Mouse (Mus musculus) CH12.LX (cell line): ENCODE measurements at regions not wholly inside any gene's neighbourhood (a gene's known extent, or its start where the extent isn't known, plus 50 kb on each side); places are given as distances from the start of the nearest gene placed in this dataset.

Source experiments
- CHD2 ChIP-seq: IDR thresholded peaks from 2 replicates; pipeline ENCODE4 v1.6.1; 2011; ENCODE audit warnings: low read length, improper control_type of control experiment
- CTCF ChIP-seq, 2 experiments: IDR thresholded peaks in 1 of 2; conservative IDR thresholded peaks in 1 of 2; 2 replicates each; pipeline ENCODE4 v1.5.1; 2011 to 2012; ENCODE audit warnings: low read depth in 2 of 2, low read length in 2 of 2, improper control_type of control experiment in 1 of 2, inconsistent platforms in 1 of 2, mild to moderate bottlenecking in 1 of 2, moderate library complexity in 1 of 2
- EP300 ChIP-seq: IDR thresholded peaks from 2 replicates; pipeline ENCODE4 v1.6.1; 2011; ENCODE audit warnings: low read length, improper control_type of control experiment
- ETS1 ChIP-seq: conservative IDR thresholded peaks from 2 replicates; pipeline ENCODE4 v1.6.1; 2012; ENCODE audit warnings: low read depth, mild to moderate bottlenecking, inconsistent platforms, low read length, improper control_type of control experiment, moderate library complexity
- HCFC1 ChIP-seq: IDR thresholded peaks from 2 replicates; pipeline ENCODE4 v1.6.1; 2012; ENCODE audit warnings: low read depth, mild to moderate bottlenecking, inconsistent platforms, low read length, improper control_type of control experiment
- MAZ ChIP-seq: IDR thresholded peaks from 2 replicates; pipeline ENCODE4 v1.6.1; 2012; ENCODE audit warnings: low read depth, mild to moderate bottlenecking, inconsistent platforms, low read length, improper control_type of control experiment, moderate library complexity
- MYC ChIP-seq: IDR thresholded peaks from 2 replicates; pipeline ENCODE4 v1.6.1; 2011; ENCODE audit warnings: low read depth, mild to moderate bottlenecking, improper control_type of control experiment, low read length
- POLR2A ChIP-seq: IDR thresholded peaks from 2 replicates; pipeline ENCODE4 v1.6.1; 2011; ENCODE audit warnings: low read depth, mild to moderate bottlenecking, improper control_type of control experiment, low read length
- TBP ChIP-seq: conservative IDR thresholded peaks from 2 replicates; pipeline ENCODE4 v1.6.1; 2011; ENCODE audit warnings: low read depth, low read length, improper control_type of control experiment
- UBTF ChIP-seq: IDR thresholded peaks from 2 replicates; pipeline ENCODE4 v1.6.1; 2012; ENCODE audit warnings: low read depth, mild to moderate bottlenecking, inconsistent platforms, low read length, improper control_type of control experiment, moderate library complexity
- USF1 ChIP-seq: IDR thresholded peaks from 2 replicates; pipeline ENCODE4 v1.6.1; 2014; ENCODE audit warnings: low read depth, mild to moderate bottlenecking, inconsistent platforms, low read length, improper control_type of control experiment
- ZNF384 ChIP-seq: IDR thresholded peaks from 2 replicates; pipeline ENCODE4 v1.6.1; 2012; ENCODE audit warnings: low read depth, low read length, improper control_type of control experiment, inconsistent platforms

- TF ChIP-seq CTCF (conservative IDR thresholded peaks at IDR 0.05 in 1 of 2, IDR thresholded peaks at IDR 0.05 in 1 of 2; ENCODE audit: low read depth in 2 of 2, low read length in 2 of 2) (no peak), EP300 (no peak), CHD2 (no peak), TBP (no peak), USF1 (no peak), POLR2A (no peak), HCFC1 (no peak), MAZ (no peak), ETS1 (no peak), ZNF384 (no peak), MYC (no peak), UBTF (no peak)
Observed at GRCm38 (mm10) chr5:18457771-18458170, 97.6 kb upstream of the Gnai1 start.
